Mouse (Mus musculus) stomach, postnatal 0 days (tissue): ENCODE data around the gene Pde4b.

Experiments used
- CTCF ChIP-seq: IDR thresholded peaks from 2 replicates; pipeline ENCODE4 v1.5.1; 2016; ENCODE audit warnings: antibody characterized with exemption, low read depth, mild to moderate bottlenecking, moderate library complexity
- EP300 ChIP-seq: optimal IDR thresholded peaks from 2 replicates; pipeline ENCODE3; 2016; ENCODE audit warnings: antibody characterized with exemption

- no peak for TF ChIP-seq CTCF
- TF ChIP-seq EP300, result peak; percentile 90
Observed at GRCm38 (mm10) chr4:102510939-102511391, 423.6 kb downstream of the Pde4b start.
